Mouse (Mus musculus): ENCODE results near the gene Myl6.

GRCm38 (mm10) chr10:128491495-128491894, 2.5 kb downstream of the Myl6 start:
- TF ChIP-seq CTCF (IDR thresholded peaks at IDR 0.05; ENCODE audit: control insufficient read depth, insufficient read depth, insufficient read length) (no peak), MYOG (IDR thresholded peaks at IDR 0.05; ENCODE audit: control insufficient read depth, extremely low read depth, insufficient read length) (no peak), MYOD1 (IDR thresholded peaks at IDR 0.05; ENCODE audit: control insufficient read depth, insufficient read length, low read depth) (no peak), CEBPB (IDR thresholded peaks at IDR 0.05; ENCODE audit: low read depth) (no peak)

Measured in C2C12 (cell line).